Mouse (Mus musculus) cerebellum, postnatal 36 days (tissue): ENCODE data around the gene Limch1.

Experiments used
- DNase-seq, 2 experiments: peaks; one replicate each; pipeline ENCODE4 v3.0.0; 2021 to 2022; ENCODE audit warnings: mixed read lengths in 2 of 2

Limch1 gene

DNA sequence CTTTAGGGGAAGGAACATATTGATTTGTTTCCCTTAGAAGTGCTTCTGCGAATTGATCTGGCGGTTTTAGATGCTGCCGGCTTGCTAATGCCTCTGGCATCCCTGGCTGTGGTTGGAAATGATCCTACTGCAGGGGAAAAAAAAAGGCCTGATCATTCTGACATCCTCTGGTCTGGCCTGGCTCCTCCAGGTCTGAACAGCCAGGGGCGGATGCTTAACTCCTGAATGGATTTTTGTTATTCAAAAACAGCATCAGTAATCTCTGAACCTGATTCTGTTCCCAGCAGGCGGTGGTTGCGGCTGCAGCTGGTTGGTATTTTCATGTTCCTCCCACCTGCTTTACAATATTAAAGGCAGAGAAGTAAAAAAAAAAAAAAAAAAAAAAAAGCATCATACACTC lies 337.5 kb downstream of the Limch1 start:
- no peak for DNase-seq

DNA sequence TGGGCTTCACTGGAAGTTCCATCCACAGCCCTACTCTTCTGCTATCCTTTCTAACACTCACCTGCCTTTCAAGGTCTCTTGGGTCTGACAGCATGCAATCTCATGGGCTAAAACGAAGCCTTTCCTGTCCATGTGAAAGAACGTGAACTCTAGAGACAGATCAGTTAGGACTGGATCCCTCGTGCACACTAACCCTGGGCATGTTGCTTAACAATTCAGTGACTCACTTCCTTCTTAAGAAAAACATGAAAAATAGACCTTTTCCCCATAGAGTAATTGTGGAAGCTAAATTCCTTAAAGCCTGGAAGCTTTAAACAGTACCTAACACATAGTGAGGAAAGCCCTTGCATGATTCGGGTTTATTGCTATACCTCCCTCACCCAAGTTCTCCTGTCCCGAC lies 345.2 kb downstream of the Limch1 start:
- no peak for DNase-seq

DNA sequence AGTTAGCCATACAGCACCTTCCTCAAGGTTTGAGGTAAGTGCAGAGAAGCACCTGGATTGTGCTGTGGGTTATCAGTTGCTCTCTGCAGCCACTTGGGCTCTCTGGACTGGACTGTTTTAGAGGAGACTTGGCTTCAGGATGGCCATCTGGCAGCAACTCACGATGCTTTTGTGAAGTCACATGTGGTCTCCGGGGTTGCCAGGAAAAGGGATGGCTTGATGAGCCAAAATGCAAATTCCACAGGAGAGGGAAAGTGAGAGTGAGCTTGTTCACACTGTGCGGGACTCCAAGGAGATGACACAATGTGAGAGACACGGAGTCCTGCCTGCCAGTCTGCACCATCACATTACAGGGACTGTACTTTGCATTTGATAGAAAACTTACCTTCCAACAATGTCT lies 346.1 kb downstream of the Limch1 start:
- no peak for DNase-seq

DNA sequence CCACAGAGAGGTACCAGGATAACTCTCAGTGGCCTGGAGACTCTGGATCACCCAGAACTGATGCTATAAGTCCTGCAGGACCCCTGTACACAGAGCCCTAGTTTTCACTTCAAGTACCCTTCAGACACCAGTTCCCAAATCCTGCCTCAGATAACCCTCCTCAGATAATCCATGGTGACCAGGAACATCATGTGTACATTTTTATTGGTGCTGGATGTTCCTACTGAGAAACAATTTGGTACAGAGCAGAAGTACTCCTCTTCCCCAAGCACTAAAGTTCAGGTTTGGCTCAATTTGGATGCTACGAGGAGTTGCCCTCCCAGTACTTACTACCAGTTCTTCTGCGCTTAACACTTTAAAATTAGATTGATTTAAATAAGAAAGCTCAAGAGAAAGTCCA lies 348.4 kb downstream of the Limch1 start:
- DNase-seq: no peak

DNA sequence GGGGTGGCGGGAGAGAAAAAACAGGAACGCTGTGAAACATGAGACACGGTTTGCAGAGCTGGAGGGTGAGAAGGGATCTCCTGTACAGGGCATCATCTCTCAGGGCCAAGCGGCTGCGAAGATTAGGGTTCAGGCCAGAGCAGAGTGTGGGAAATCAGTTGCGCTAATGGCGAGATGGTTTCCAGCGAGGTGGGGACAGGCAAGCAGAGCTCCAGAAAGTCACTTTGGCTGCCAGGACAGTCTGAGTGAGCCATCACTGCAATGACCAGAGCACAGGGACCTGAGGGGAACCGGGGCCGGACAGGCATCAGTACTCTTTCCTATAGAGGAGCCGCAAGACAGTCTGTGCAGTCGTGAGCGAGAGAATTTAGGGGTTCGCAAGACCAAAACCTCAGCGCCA lies 349.5 kb downstream of the Limch1 start:
- DNase-seq: no peak

DNA sequence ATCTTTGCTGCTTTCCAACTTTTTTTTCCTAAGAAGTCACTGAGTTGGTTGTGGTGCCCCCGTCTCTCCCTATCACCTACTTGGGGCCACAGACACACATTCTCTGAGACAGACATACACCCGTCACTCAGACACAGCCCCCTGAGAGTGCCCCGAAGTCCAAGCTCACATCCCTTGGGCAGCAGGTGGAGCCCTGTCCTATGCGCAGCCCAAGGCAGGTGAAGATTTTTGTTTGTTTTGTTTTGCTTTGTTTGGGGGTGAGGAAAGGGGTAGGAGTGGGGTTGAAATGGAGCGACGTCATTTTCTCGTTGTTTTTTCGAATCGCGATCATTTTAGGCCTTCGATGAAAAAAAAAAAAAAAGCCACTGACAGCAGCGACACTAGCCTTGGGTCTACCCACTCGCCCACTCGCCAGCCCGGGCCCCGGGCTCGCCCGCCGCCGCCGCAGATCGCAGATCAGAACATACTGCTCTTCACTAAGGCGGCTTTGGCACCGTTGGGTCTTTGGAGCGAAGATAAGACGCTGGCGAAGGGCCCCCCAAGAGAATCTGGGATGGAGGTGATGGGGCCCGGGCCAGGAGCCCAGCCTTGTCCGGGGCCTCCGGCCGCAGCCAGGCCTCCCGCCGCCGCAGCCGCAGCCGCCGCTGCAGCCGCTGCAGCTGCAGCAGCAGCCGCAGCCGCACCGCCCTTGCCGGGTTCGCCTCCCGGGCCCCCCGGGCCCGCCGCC lies 350.2 kb downstream of the Limch1 start:
- DNase-seq: no peak

DNA sequence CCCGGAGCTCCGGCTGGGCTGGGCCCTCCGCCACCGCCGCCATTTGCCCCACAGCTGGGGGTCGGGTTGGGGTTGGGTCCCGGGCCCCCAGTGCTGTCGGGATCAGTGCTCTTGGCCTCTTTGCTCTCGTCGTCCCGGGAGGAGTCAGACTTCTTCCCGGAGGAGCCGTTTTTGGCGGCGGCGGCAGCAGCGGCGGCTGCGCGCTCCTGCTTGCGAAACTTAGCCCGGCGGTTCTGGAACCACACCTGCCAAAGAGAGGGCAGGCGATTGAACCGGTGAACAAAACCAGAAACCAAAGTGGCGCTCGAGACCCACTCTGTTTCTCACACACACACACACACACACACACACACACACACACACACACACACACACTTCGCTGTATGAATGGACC lies 350.7 kb downstream of the Limch1 start:
- peak in 1 of 2 experiments; percentile 5 for DNase-seq

DNA sequence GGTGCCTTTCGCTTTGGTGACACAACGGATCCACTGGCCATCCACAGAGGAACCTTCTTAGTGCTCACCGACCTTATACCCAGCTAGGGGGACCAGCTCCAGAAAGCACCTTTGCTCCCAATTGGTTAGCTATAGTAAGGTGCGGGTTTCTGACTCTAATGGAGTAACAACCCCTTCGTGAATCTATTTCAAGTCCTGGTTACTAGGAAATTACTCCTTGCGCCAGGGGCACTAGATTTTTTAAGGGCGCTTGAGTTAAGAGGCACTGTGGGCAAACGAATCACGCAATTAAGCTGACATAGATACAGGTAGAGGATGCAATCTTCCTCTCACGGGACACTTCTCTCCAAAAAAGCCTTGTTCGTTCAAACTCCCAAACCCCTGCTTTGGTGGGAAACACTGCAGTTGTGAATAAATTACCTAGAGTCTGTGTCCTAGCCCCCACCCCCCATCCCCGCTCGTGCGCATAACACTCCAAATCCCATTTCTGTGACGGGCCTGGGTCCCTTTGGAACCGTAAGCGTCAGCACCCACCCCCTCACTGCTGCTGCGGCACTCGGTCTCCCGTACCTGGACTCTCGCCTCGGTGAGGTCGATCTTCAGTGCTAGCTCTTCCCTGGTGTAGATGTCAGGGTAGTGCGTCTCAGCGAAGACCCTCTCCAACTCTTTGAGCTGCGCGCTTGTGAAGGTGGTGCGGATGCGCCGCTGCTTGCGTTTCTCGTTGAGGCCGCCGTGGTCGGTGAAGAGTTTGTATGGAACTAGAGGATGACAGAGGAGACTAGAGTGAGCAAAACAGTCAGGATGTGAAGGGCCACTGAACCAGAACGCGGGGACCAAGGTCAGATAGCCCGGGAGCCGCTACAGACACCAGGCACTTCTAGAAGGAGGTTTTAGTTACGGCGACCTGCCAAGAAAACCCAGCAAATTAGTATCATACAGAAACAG lies 351.8 kb downstream of the Limch1 start:
- DNase-seq: peak in 1 of 2 experiments; percentile 17

DNA sequence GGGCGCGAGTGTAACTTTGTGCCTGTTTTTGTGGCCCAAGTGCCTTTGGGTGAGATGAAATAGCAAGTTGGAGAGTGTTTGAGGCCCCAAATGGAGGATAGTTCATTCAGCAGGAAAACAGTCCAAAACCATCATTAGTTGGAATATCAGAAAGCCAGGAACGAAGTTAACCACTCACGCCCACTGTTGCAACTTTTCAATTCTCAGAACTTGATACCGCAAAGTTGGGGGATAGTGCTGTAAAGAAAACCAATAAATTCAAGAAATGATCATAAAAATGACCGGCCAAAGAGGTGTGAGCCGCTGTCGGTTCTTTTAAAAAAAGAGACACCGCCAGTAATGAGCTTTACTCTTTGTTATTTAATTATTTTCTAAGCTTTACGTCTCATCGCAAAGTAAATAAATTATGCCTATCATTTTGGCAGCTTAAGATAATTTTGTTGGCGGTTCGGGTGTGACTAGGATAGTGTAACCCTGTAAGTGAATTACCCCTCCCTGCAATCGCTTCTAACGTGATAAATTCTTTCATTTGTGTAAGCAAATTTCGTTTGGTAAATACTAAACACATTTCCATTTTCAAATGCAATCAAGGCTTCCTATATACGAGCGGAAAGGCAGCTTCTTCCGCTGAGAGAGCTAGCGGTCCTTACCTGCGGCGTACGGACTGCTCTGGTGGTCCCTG lies 352.6 kb downstream of the Limch1 start:
- no peak for DNase-seq

DNA sequence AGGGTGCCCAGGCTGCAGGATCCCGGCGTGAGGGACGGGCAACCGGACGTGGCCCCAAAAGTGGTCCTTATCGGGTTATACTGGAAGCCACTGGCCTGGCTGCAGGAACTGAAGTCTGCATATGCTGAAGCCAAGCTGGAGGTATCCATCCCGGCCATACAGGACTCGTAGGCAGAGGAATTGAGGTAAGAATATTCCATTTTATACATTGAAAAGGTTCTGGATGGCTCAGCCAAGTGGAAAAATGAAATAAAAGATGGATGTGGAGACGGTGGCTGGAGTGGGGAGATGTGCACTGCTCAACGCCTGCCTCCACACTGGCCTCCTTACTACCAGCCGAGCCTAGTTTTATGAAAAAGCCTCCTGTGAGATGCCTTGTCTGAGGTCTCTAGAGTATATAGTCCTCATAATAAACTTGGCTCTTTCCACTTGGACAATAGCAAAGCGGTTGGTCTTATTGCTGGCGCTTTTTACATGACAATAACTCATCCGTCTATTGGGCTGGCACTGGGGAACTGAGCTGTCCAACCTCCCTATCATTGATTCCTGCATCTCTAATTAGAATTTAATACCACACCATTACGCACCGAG lies 353.2 kb downstream of the Limch1 start, which contains the start of gene Phox2b:
Gene Phox2b, minus strand, starts transcription at position 569 of the 591 bp plus-strand sequence.
- peak in 1 of 2 experiments; percentile 5 for DNase-seq

DNA sequence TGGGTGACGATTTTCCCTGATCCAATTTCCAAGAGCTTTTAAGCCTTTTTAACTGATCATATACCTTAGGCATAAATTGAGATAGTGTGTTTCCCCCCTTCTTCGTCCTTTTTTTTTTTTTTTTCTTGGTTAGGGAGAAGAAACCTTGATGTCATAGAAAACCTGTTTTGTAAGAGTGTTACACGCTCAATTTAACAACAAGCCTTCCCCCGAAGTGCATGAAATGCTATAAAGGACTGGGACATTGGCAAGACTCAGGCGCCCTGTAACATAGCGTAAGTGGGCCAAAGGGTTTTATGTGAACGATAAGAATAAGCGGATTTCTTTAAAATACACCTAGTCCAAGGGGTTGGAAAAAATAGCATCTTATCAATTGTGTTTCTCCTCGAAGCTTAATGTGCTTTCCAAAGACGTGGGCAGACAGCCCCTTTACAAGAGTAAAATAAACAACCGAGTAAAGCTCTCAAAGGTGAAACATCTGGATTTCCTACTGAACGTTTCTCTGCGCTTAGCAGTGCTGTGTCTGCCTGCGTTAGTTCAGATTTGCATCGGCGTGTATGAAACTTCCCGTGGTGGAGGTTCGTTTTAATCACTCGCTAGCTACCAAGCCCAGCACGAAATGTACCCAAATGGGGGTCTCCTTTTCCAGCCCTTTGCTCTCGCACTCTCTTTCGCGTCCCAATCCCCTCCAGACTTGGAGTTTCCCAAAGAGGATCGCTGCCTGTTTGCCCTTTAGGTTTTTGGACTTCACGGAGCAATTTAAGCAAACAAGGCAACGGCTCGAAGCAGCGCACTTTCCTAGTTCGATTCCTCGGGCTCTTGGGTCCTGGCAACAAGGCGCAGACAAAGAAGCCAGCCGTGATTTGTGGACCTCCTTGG lies 354.0 kb downstream of the Limch1 start:
- DNase-seq: peak in 1 of 2 experiments; percentile 23

DNA sequence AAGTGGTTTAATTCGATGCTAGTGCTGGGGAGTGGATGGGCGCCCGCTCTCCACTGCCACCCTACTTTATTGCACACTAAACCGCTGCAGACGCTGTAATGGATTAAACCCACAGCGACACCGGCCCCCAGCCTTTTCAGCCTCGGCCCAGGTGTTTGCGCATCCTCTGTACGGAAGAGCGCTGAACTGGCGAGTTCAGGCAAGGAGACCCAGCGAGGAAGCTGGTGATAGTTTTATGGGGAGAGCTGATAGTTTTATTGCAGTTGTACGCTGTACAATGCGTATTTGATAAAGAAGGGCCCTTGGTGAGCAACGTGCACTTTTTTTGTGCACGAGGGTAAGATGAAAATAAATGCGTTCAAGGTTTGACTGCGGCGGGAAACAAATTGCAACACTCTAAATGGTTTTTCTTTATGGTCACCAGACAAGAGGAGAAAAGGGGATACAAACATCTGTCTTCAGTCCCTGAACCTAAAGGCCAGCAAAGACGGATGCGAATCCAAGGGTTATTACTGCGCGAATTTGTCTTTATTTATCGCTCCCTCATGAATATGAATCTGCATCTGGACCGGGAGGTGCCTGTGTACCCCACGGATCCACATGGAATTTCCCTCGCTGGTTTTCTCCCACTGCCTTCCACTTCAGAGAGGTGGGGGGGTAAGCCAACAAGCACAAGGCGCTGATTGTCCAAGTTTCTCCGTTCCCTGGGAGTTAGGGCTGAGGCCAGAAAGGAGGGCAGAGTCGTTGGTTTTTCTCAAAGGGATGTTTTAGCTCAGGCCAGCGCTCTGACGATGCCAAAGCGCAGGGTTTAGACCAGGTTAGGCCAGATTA lies 355.2 kb downstream of the Limch1 start:
- no peak for DNase-seq

DNA sequence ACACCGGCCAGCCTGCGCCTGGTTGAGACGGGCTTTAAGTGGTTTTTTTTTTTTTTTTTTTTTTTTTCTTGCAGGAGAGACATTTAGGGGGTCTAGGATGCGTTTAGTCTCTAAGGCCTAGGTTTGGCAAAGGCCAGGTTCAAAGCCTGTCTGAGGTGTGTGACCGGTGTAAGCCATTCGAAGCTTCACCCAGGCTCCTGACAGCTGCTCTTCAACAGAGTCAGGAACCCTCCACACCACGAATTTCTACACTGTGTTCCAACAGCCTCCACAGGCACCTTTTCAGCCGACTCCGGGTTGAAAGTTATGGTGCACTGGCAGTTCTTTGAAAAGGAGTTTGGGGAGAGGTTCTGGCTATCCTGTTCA lies 355.8 kb downstream of the Limch1 start:
- no peak for DNase-seq

DNA sequence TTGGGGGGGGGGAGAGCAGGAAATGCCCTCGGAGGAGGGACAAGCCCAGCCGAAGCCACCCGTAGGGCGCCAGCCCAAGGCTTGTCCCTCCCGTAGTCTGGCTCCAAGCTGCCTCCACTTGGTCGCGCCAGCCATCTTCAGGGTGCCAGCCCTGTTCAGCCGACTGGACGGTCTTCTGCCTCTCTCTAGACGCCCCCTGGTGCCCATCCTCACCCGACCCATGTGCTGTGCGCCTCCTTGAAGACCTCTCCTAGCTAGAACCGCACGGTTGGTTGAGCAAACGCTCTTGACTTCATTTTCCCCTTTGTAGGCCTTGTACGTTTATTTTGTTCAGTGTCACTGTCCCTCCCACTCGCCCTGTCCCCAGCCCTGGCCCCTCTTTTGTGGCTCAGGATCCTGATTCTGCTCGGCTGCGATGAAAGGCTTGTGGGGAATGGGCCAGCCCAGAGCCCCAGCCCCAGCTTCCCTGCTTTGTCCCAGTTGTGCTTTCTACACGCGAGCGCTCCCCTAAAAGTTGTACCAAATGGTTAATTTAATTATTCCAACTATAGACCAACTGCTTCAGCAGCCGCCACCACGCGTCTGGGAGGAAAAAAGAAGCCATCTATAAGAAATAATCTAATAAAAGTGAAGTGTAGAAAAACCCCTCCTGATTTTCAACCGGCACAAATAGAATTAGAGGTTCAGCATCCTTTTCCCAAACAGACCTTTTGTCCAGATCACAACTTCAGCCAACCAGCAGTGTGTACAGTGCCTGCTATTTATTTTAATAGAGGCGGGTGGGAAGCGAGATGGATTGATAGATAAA lies 356.4 kb downstream of the Limch1 start:
- no peak for DNase-seq

DNA sequence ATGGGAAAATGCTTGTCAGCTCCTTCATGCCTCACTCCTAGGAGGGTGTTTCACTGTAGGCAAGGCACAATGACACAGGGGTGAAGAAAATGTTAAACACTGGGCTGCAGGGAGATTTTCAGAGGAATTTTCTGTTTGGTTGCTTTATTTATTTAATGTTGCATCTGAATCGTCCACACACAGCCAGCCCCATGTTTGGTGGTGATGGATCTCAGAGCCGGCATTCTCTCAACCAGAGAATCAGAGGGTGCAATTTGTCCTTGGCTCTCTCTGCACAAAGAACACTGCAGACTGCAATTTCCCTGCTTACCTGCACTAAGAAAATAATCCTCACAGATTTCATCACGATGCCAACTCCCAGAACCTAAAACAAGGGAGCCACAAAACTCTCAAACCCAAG lies 357.4 kb downstream of the Limch1 start:
- no peak for DNase-seq

DNA sequence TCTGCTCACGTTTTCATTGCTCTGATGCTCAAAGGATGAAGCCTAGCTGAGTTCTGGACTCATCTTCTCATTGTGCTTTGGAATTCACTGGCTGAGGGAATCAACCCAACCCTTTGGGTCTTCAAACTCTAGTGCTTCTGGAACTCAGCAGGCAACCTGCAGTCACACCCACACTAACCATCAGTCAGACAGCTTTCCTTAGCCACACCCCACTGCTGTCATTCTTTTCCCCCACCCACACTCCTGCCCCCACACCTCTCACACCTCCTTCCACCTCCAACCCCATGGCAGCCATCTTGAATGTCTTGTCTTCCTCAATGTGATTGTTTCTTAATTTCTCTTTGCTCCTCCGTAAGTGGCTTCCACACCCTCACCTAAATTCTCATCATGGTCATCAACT lies 360.6 kb downstream of the Limch1 start:
- no peak for DNase-seq
